Mouse (Mus musculus): Measurements from ENCODE around the gene Wtap.
"Not testable (repeated sequence)": the region's sequence is repeated elsewhere in the genome, so short reads cannot be mapped to it uniquely, and the experiment has no call there.

Gene Wtap

DNA sequence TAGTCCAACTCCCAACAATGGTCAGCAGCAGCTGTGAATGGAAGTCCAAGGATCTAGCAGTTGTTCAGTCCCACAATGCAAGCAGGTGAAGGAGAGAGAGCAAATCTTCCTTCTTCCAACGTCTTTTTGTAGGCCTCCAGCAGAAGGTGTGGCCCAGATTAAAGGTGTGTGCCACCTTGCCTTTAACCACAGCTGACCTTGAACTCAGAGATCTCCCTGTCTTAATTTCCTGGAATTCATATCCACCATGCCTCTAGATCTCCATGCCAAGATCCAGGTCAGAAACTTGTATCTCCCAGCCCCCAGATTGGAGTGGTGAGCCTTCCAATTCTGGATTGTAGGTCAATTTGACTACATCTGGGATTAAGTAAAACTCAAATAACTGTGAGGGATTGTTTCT is at the start of gene Wtap:
Wtap (minus strand) TSS at position 101 of the 400 bp plus-strand sequence.
- no peak for DNase-seq (ENCODE audit: low read depth, low spot score)

DNA sequence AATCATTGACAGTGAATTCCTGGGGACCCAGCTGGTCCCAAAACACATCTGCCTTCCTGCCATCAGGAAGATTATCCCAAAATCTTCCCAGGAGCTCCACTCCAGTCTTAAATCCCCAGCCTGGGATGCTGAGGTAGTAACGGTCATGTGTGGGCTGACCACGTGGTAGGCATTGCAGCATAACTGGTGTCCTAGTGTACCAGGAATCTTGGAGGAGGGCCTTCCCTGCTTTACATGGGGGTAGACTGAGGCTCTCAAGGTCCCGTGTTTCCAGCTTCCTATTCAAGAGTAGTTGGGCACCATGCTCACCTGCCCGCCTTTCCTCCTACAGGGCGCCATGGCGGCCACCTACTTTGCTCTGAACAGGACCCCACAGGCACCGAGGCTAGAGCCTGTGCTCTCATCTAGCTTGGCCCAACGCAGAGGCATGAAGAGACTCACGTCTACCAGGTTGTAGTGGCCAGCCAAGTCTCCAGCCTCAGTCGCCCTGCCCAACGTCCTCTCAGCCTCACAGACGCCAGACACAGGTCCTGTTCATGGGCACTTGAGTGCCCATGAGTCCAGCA is 42.7 kb upstream of the Wtap start:
- DNase-seq (ENCODE audit: low read depth, low spot score): not testable (repeated sequence)

DNA sequence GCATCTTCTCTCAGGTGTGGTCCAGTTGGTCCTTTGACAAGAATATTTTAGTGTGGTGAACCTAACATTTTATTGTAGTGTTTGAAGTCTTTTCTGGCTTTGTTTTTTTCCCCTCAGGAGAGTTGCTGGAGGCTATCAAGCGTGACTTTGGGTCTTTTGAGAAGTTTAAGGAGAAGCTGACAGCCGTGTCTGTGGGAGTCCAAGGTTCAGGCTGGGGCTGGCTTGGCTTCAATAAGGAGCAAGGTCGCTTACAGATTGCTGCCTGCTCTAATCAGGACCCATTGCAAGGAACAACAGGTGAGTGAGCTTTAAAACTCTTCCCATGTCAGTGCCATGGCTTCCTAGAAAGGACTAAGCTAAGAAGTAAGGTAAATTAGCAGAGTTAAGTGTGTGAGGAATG is 19.3 kb upstream of the Wtap start:
- no peak for DNase-seq (ENCODE audit: low read depth, low spot score)

DNA sequence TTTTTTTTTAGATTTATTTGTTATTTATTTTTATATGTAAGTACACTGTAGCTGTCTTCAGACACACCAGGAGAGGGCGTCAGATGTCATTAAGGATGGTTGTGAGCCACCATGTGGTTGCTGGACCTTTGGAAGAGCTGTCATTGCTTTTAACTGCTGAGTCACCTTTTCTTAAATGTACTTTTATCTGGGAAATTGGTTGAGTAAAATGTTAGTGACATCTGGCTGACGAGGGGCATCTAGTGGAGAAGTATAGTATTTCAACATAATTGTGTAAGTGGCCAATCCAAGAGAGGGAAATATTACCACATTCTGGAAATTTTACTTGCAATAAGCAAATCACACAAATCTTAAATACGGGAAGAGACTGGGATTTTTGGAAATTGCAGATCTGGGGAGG is 15.9 kb upstream of the Wtap start:
- DNase-seq (ENCODE audit: low read depth, low spot score): peak; percentile 70

DNA sequence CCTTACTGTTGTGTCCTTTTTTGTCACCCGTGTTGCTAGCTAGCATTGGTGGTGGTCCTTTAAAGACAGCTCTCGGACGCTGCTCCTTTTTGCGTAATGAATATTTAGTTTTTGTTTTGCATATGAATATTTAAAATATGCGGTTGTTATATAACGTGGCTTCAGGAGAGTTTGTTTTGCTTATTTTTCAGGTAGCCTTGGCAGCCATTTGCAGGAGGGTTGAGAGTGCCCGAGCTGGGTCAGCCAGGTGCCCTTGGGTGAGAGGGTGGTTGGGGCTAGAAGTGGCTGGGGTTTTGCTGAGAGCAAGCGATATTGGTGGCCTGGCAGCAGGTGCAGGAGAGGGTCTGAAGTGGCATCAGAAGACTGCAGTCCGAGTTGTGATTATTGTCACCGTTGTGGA is 14.6 kb upstream of the Wtap start:
- no peak for DNase-seq (ENCODE audit: low read depth, low spot score)

DNA sequence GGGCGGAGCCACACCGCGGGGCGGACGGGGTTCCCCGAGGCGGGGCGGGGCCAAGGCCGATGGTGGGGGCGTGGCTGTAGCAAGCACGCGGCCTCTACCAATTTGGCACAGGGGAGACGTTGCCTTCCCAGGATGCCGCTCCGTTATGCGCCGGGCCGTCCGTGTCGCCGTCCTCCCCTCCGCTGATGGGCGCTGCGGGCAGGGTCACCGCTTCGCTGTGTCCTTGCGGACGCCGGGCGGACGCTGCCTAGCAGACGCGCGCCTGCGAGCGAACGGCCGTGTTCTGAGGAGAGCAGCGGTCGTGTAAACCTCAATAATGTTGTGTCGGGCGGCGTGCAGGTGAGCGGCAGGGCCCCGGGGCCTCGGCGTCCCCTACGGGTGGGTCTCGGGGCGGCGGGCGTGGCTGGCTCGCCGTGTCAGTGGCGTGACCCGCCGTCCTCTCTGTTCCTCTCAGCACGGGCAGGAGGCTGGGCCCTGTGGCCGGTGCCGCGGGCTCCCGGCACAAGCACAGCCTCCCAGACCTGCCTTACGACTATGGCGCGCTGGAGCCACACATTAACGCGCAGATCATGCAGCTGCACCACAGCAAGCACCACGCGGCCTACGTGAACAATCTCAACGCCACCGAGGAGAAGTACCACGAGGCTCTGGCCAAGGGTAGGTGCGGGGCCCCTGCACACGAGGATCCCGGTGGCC is 13.9 kb upstream of the Wtap start:
- DNase-seq (ENCODE audit: low read depth, low spot score): peak; percentile 92

DNA sequence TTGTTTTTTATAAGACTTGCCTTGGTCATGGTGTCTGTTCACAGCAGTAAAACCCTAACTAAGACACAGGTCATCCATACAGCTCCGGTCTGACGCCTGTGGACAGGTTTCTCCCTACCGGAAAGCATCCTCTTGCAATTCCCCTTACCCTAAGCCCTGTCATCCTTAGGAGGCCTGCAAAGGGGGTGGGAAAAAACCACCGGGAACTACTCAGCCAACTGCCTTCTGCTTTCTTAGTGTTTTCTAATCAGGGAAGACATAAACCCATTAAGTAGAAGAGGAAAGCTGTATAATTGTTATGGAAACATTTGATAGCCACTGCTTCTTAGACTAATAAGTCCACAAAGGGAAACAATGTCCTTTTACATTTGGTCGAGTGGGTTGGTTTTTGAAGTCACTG is 13.0 kb upstream of the Wtap start:
- no peak for DNase-seq (ENCODE audit: low read depth, low spot score)

DNA sequence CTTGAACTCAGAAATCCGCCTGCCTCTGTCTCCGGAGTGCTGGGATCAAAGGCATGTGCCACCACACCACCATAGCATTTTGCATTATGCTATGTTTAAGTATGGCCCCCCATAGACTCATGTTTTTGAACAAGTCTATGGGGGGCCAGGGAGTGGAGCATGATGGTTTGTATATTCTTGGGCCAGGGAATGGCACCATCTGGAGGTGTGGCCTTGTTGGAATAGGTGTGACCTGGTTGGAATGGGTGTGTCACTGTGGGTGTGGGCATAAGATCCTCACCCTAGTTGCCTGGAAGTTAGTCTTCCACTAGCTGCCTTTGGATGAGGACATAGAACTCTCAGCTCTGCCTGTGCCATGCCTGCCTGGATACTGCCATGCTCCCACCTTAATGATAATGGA is 12.6 kb upstream of the Wtap start, which contains the start of gene Sod2:
Sod2 (plus strand) TSS at position 301 of the 400 bp plus-strand sequence.
- not testable (repeated sequence) for DNase-seq (ENCODE audit: low read depth, low spot score)

DNA sequence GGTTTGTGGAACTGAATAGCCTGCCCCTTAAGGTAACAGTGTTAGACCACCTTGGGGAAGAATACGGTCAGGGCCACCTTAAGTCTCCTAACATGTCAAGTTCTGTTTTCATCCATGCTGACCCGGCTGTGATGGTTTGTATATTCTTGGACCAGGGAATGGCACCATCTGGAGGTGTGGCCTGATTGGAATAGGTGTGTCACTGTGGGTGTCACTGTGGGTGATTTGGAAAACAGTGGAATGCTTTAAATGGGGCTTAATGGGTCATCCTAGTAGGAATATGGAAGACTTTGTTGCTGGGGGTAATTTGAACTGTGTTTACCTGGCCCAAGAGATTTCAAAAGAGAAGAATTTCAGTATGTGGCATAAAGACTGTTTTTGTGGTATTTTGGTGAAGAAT is 10.5 kb upstream of the Wtap start:
- not testable (repeated sequence) for DNase-seq (ENCODE audit: low read depth, low spot score)

DNA sequence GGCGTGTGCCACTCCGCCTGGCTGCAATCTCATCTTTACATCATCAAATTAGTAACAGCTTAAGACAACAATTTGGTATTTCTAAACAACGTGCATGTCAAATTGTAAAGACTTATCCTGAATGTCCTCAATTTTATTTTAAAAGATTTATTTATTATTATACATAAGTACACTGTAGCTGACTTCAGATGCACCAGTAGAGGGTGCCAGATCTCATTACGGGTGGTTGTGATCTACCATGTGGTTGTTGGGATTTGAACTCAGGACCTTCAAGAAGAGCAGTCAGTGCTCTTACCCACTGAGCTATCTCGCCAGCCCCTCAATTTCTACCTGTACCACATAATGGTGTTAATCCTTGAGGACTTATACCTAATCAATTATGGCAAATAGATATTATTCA is 8.3 kb upstream of the Wtap start:
- not testable (repeated sequence) for DNase-seq (ENCODE audit: low read depth, low spot score)

DNA sequence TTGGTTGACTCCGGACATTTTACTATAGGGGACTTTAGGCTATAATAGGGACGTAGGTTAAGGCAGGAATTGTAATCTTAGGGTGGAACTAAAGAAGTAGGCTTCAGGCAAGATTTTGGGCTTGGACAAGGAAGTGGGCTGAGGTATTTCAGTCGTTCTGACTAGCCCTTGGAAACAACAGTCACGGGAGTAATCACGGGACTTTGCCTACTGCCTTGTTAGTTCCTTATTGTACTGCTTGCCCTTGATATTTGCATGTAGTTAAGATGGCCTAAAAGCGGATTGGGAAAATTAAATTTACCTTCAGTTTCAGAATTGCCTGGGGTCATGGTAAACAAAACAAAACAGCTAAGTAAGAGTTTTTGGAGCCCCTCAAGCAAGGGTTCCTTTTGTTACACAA is 5.1 kb upstream of the Wtap start:
- DNase-seq (ENCODE audit: low read depth, low spot score): no peak

DNA sequence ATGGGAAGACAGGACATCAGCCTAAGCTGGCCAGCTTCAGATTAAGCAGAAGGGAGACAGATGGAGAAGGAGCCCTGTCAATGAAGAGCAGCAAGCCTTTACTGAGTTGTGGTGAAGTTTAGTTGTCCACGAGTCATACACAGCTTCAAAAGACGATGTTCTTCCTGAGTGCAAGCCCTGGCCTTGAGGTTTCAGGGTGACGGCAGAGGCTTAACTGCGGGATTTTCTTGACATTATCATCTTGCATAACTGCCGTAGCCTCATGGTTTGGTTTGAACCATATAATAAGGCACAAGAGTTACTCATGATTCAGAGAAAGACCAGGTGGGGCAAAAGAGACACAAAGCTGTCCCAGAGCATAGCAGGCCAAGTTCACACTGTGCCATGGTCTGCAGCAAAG is 3.9 kb upstream of the Wtap start:
- DNase-seq (ENCODE audit: low read depth, low spot score): no peak

DNA sequence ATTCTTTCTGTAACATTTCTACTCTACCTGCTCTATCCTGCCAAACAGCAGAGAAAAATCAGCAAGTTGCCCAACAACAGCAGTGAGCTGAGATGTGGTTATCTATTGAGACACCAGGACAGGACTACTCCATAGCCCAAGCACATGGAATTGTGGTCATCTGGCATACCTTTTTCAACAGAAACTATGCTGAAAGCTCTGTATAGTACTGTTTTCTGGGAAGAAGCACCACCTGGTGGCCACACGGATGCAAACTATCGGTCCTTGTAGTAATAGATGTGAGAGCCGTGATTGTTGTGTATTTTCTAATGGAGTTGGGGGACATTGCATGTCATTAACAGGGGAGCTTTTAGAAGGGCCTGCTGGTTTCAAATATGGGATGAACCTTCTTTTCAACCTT is 2.4 kb upstream of the Wtap start:
- DNase-seq (ENCODE audit: low read depth, low spot score): no peak

DNA sequence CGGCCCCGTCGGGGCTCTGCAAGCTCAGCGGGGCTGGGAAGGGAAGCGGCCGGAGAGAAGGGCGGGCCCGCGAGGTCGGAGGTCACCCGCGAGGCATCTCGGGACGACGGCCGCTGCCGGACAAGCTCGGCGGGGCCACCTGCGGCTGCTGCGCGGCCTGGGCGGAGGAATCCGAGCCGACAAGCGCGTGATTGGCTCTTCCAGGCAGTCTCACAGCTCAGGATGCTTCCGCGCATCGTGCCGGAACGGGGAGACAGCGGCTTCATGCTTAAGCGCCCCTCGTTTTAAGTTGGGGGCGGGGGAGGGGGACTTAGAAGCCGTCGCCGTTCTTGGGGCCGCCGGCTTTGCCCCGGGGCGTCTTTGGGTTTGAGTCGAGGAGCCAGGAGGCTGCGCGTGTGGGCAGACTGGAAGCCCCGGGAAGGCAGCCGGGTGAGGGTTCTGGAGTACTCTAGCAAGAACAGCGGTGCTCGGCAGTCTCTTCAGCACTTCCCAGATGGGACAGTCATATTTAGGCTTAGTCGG is 1.4 kb downstream of the Wtap start:
- DNase-seq (ENCODE audit: low read depth, low spot score): peak; percentile 71

DNA sequence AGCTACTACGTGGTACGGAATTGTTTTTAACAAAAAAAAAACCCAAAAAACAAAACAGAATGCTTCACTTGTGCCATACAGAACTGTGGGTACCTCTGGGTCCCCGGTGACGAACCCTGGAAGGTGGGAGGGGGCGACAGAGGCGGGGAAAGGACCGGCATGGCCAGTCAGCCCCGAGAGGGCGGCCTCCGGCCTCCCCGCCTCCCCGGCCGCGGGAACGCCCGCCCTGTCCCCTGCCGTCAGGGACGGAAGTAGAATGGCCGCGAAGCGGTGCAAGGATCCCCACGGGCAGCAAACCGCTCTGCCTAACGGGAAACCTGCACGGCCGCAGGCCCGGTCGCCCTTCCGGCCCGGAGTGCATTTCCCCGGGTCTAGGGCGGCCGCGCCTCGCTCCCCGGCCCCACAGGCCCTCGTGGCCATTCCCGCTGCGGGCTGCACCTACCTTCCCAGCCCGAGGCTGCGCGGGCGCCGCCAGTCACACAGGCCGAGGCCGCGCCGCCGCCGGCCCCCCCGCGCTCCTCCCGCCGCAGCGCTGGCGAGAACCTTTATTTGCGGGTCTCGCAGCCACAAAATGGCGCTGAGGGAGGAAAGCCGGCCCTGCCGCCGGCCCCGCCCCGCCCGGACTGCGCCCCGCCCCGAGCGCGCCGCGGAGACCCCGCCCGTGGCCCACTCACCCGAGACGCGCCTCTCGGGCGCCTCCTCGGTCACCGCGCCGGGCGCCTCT is 2.2 kb downstream of the Wtap start:
- peak; percentile 72 for DNase-seq (ENCODE audit: low read depth, low spot score)

DNA sequence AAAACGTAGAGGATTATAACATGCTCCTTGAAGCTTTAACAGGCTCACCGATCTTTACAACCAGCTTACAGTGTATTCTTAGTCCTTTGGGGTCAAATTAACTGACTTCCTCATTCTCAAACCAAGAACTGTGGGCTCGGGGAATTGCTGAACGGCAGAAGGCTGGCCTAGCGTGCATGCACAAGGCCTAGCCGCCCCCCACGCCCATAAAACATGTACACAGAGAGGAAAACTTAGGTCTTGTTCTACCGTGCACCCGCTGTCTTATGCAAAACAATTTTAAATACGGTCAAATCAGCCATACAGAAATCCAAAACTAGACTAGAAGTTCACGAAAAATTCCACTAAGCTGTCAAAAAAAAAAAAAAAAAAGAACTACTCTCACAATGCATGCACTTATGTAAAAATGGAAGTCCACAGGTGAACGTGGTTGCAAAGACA is 2.8 kb downstream of the Wtap start:
- DNase-seq (ENCODE audit: low read depth, low spot score): peak; percentile 25

DNA sequence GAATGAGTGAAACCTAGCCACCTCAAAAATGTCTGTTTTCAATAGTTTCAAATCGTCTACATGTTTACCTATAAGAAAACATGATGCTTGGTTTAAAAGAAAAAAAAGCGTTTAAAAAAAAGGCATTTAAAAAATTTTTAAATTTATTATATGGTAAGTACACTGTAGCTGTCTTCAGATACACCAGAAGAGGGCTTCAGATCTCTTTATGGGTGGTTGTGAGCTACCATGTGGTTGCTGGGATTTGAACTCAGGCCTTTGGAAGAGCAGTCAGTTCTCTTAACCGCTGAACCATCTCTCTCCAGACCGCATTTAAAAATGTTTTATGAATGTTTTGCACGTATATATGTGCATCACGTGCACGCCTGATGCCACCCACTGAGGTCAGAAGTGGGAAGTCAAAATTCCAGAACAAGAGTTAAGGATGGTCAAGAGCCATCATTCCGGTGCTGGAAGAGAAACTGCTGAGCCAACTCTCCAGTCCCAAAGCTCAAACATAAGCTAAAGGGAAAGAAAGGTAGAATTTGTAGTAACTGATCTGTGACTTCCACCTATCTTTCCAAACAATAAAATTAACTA is 3.3 kb downstream of the Wtap start:
- peak; percentile 12 for DNase-seq (ENCODE audit: low read depth, low spot score)

DNA sequence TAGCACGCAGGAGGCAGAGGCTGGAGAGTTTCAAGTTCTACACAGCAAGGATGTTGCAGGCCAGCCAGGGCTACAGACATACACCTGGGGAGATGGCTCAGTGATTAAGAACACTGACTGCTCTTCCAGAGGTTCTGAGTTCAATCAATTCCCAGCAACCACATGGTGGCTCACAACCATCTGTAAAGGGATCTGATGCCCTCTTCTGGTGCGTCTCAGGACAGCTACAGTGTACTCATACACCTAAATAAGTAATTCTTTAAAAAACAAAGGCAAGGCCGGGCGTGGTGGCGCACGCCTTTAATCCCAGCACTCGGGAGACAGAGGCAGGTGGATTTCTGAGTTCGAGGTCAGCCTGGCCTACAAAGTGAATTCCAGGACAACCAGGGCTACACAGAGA is 5.9 kb downstream of the Wtap start:
- not testable (repeated sequence) for DNase-seq (ENCODE audit: low read depth, low spot score)

DNA sequence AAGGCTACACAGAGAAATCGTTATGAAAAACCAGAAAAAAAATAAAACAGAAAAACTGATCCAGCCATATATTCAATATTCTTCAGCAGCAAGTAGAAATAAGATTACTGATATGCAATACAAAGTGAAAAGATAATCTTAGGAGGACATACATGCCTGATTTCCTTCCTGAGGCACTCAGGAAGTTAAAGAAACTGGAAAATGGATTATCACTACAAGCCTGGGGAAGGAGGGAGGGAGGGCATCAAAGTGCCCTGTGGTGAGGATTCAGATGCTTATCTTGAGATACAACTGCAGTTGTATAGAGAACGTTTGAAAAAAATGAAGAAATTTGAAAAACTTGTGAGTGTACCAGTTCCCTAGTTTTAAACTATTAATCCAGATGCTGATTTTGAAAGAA is 10.0 kb downstream of the Wtap start:
- DNase-seq (ENCODE audit: low read depth, low spot score): no peak

DNA sequence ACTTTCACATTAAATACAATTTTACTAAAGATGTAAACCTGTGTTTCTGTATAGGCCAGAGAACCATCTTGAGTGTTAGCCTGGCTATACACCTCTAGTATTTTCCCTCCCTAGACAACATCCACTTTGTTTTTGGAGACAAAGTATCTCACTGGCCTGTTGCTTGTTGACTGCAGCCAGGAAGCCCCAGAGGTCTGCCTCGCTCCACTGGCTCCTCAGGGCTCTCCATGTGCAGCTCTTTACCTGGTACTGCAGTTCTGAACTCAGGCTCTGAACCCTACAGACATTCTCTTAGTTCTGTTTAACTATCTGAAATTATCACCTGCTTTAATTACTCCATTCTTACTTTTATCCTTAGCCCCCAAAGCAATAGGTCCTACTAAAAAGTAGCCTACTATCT is 15.4 kb downstream of the Wtap start:
- DNase-seq (ENCODE audit: low read depth, low spot score): no peak

DNA sequence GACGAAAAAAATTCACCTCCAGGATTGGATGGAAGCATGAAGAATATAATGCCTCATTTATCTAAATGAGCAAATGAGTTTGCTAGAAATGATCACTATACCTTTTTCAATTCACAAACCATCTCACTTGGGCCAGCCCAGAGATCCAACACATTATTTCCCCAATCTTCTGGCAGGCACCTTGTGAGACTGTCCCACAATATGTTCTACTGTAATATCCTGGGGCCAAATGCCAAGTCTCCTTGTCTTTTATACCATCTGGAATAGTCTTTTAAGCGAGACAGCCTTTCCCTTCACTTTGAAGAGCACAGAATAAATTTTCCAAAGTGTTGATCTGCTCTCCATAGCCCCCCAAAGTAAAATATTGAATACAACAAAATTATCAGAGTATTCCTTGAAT is 20.1 kb downstream of the Wtap start:
- DNase-seq (ENCODE audit: low read depth, low spot score): no peak

DNA sequence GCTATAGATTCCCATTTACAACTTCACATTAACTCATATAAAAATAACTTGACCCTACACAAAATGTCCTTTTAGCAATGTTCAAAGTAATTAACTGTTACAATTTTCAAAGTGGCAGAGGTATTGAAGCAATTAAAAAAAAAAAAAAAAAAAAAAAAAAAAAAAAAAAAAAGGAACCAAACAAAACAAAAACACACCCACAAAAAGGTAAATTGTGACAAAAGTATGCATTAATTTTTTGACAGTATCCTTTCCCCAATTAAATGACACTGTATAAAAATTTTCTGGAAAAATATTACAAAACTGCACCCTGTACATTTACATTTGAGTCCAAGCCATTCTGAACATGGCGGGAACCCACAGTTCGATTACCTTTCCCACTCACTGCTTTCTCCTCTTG is 26.8 kb downstream of the Wtap start:
- DNase-seq (ENCODE audit: low read depth, low spot score): no peak

Measured in c-Kit-negative CD71-positive TER-119-positive erythroid progenitor cells, embryonic 14.5 days (primary cell).